Mouse (Mus musculus): ENCODE measurements at regions not wholly inside any gene's neighbourhood (a gene's known extent, or its start where the extent isn't known, plus 50 kb on each side); places are given as distances from the start of the nearest gene placed in this dataset.
A peak's percentile ranks its signal among the peaks of the same experiment; 100 is the strongest.

DNA sequence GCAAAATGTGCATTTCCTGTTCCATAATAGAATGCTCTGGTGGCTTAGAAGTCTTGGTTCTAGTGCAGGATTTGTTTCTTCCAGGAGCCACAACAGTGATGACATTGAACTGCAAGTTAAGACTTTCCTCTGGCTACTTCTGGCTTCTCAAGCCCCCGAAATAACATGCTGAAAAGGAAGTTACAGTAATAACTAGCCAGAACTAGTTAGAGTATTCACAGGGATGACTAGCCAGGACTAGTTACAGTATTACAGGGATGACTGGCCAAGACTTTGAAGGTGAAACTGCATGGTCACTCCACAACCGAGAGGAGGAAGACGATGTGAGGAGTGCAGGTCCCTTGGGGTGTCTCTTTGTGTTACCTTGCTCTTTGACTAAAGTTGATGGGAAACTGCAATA is 126.6 kb upstream of the Gm3448 start:
- Histone ChIP-seq H3K9ac (ENCODE audit: insufficient read depth, low read depth) (no peak overlapping the region), H3K9me3 (replicated peaks; ENCODE audit: low read length) (no peaks in the 10 kb centered on the region), H3K4me3 (replicated peaks in 1 of 3; ENCODE audit: low read depth in 2 of 3, low read length in 2 of 3, poor library complexity in 1 of 3) (no peak overlapping the region), H3K27ac (ENCODE audit: insufficient read depth, low read depth) (no peak overlapping the region), H3K27me3 (replicated peaks) (no peaks in the 10 kb centered on the region), H3K4me2 (ENCODE audit: insufficient read depth, low read depth, poor library complexity, severe bottlenecking) (peak overlapping the region; percentile 17; the same call in 1 of the 2 replicates), H3K4me1 (ENCODE audit: control insufficient read depth in 1 of 2, insufficient read depth in 2 of 2) (peaks cover 6 to 10% of the 10 kb centered on the region in 2 experiments; a peak in 3 of 4 replicates), H3K79me2 (replicated peaks; ENCODE audit: control insufficient read depth, extremely low read depth, insufficient read depth, poor library complexity, severe bottlenecking) (no peaks in the 10 kb centered on the region), H3K36me3 (replicated peaks in 1 of 2; ENCODE audit: control insufficient read depth in 1 of 2, insufficient read depth in 1 of 2, low read length in 1 of 2) (no peaks in the 10 kb centered on the region)
- dilution Hi-C loops (cut with MboI; ENCODE audit: extremely low pct_ligation_motif_present, extremely low pct_unique_long_range_greater_than_20kb, low sequenced_read_pairs): no loop called here
- in situ Hi-C loops (cut with MboI; ENCODE audit: low pct_ligation_motif_present, low pct_unique_long_range_greater_than_20kb, low sequenced_read_pairs): no loop called here
- TF ChIP-seq RCOR1 (conservative IDR thresholded peaks at IDR 0.05; ENCODE audit: low read depth, low read length) (0 out of 2 replicates have a peak, but pooled peaks have one; percentile 23), MEF2A (IDR thresholded peaks at IDR 0.05; ENCODE audit: borderline replicate concordance, low read depth, low read length) (peak; percentile 77; the same call in 1 of the 2 replicates), ZC3H11A (IDR thresholded peaks at IDR 0.05; ENCODE audit: low read depth, low read length) (no peak), JUND (conservative IDR thresholded peaks at IDR 0.05; ENCODE audit: low read depth, low read length) (peak; percentile 60; the same call in 1 of the 2 replicates), ETS1 (conservative IDR thresholded peaks at IDR 0.05; ENCODE audit: low read depth, low read length) (peak; percentile 32; the same call in 1 of the 2 replicates), POLR2AphosphoS2 (IDR thresholded peaks at IDR 0.05; ENCODE audit: low read depth, low read length) (no peak), MYC (IDR thresholded peaks at IDR 0.05; ENCODE audit: low read depth, low read length) (no peak), EP300 (IDR thresholded peaks at IDR 0.05; ENCODE audit: low read length) (peak; percentile 46), MAFK (IDR thresholded peaks at IDR 0.05; ENCODE audit: insufficient replicate concordance, low read length) (peak; percentile 47; the same call in 1 of the 2 replicates), SIN3A (IDR thresholded peaks at IDR 0.05; ENCODE audit: low read length) (no peak), IRF4 (IDR thresholded peaks at IDR 0.05; ENCODE audit: low read depth, low read length) (peak; percentile 82), USF2 (conservative IDR thresholded peaks at IDR 0.05; ENCODE audit: low read depth, low read length) (no peak), JUN (IDR thresholded peaks at IDR 0.05; ENCODE audit: insufficient read depth, low read depth, low read length) (peak; percentile 55; the same call in 1 of the 2 replicates)
- DNase-seq (ENCODE audit: extremely low read depth): peak; percentile 9

GRCm38 (mm10) chr17:15157693-15158333 is 116.5 kb upstream of the Gm3448 start:
- dilution Hi-C loops (cut with MboI; ENCODE audit: extremely low pct_ligation_motif_present, extremely low pct_unique_long_range_greater_than_20kb, low sequenced_read_pairs): no loop called here
- no peaks in the 10 kb centered on the region for H3K79me2 ChIP-seq (replicated peaks; ENCODE audit: control insufficient read depth, extremely low read depth, insufficient read depth, poor library complexity, severe bottlenecking)
- DNase-seq (ENCODE audit: extremely low read depth): no peak
- in situ Hi-C loops (cut with MboI; ENCODE audit: low pct_ligation_motif_present, low pct_unique_long_range_greater_than_20kb, low sequenced_read_pairs): no loop called here
- no peaks in the 10 kb centered on the region for H3K4me1 ChIP-seq (ENCODE audit: control insufficient read depth in 1 of 2, insufficient read depth in 2 of 2)
- no peak overlapping the region for H3K4me3 ChIP-seq (replicated peaks in 1 of 3; ENCODE audit: low read depth in 2 of 3, low read length in 2 of 3, poor library complexity in 1 of 3)
- H3K9me3 ChIP-seq (replicated peaks; ENCODE audit: low read length): no peaks in the 10 kb centered on the region
- H3K4me2 ChIP-seq (ENCODE audit: insufficient read depth, low read depth, poor library complexity, severe bottlenecking): no peak overlapping the region
- no peaks in the 10 kb centered on the region for H3K36me3 ChIP-seq (replicated peaks in 1 of 2; ENCODE audit: control insufficient read depth in 1 of 2, insufficient read depth in 1 of 2, low read length in 1 of 2)
- no peak for TF ChIP-seq JUND (conservative IDR thresholded peaks at IDR 0.05; ENCODE audit: low read depth, low read length)
- TF ChIP-seq ZKSCAN1 (IDR thresholded peaks at IDR 0.05; ENCODE audit: borderline replicate concordance, low read depth, low read length): no peak
- TF ChIP-seq JUN (IDR thresholded peaks at IDR 0.05; ENCODE audit: insufficient read depth, low read depth, low read length): no peak
- no peak for TF ChIP-seq POLR2A (IDR thresholded peaks at IDR 0.05; ENCODE audit: low read depth, low read length)
- TF ChIP-seq GABPA (IDR thresholded peaks at IDR 0.05; ENCODE audit: insufficient replicate concordance, low read depth, low read length): no peak
- no peak for TF ChIP-seq NELFE (IDR thresholded peaks at IDR 0.05; ENCODE audit: low read depth, low read length)
- no peak for TF ChIP-seq NRF1 (IDR thresholded peaks at IDR 0.05; ENCODE audit: low read depth, low read length)
- TF ChIP-seq RCOR1 (conservative IDR thresholded peaks at IDR 0.05; ENCODE audit: low read depth, low read length): no peak
- no peak for TF ChIP-seq ZMIZ1 (IDR thresholded peaks at IDR 0.05; ENCODE audit: low read depth, low read length)
- TF ChIP-seq MAZ (IDR thresholded peaks at IDR 0.05; ENCODE audit: low read depth, low read length): no peak
- TF ChIP-seq USF2 (conservative IDR thresholded peaks at IDR 0.05; ENCODE audit: low read depth, low read length): no peak
- no peak for TF ChIP-seq HCFC1 (IDR thresholded peaks at IDR 0.05; ENCODE audit: low read depth, low read length)
- TF ChIP-seq TBP (conservative IDR thresholded peaks at IDR 0.05; ENCODE audit: low read depth, low read length): no peak
- TF ChIP-seq POLR2AphosphoS2 (IDR thresholded peaks at IDR 0.05; ENCODE audit: low read depth, low read length): no peak
- no peak for TF ChIP-seq ETS1 (conservative IDR thresholded peaks at IDR 0.05; ENCODE audit: low read depth, low read length)
- no peak for TF ChIP-seq MEF2A (IDR thresholded peaks at IDR 0.05; ENCODE audit: borderline replicate concordance, low read depth, low read length)
- no peak overlapping the region for H3K27ac ChIP-seq (ENCODE audit: insufficient read depth, low read depth)
- no peaks in the 10 kb centered on the region for H3K27me3 ChIP-seq (replicated peaks)
- H3K9ac ChIP-seq (ENCODE audit: insufficient read depth, low read depth): no peak overlapping the region

All from CH12.LX (cell line).